Mouse (Mus musculus) CH12.LX (cell line): ENCODE data around the gene Ercc6.

ENCODE experiments used
- CTCF ChIP-seq, 2 experiments: IDR thresholded peaks in 1 of 2; conservative IDR thresholded peaks in 1 of 2; 2 replicates each; pipeline ENCODE4 v1.5.1; 2011 to 2012; ENCODE audit warnings: low read depth in 2 of 2, low read length in 2 of 2, improper control_type of control experiment in 1 of 2, inconsistent platforms in 1 of 2, mild to moderate bottlenecking in 1 of 2, moderate library complexity in 1 of 2
- USF2 ChIP-seq: conservative IDR thresholded peaks from 2 replicates; pipeline ENCODE4 v1.6.1; 2011; ENCODE audit warnings: low read depth, low read length, improper control_type of control experiment

- TF ChIP-seq USF2 (no peak), CTCF (conservative IDR thresholded peaks at IDR 0.05 in 1 of 2, IDR thresholded peaks at IDR 0.05 in 1 of 2; ENCODE audit: low read depth in 2 of 2, low read length in 2 of 2) (no peak)
Measured at GRCm38 (mm10) chr14:32624811-32625210, 111.5 kb downstream of the Ercc6 start.
